In genomic region chr16:10663890-10664731, GRCm38 (mm10) we compare ENCODE assay signal across 13 mouse cellular contexts.
DNase-seq lines count a peak whose midpoint lies in the region; ATAC-seq and TF ChIP-seq lines count a peak whose summit lies in the region.
"Had no signal": no experiment of that assay in that cellular context is flagged by ENCODE, and none has a peak within 500 bp of the region (broad histone marks: within the 10 kb centered on the region; RNA-seq: fewer than 3 reads in every experiment).

No protein-coding gene starts in this region.

- H3K27me3 ChIP-seq in intestine, postnatal 0 days (replicated peaks; ENCODE audit: control insufficient read depth, insufficient read depth, low read length): no peaks in the 10 kb centered on the region
- H3K27me3 ChIP-seq in lung, postnatal 0 days (replicated peaks; ENCODE audit: insufficient read depth, low read length): peaks cover 6% of the 10 kb centered on the region; the same call in 1 of the 2 replicates
- no peaks in the 10 kb centered on the region for H3K27me3 ChIP-seq in forebrain, embryonic 15.5 days
- H3K27me3 ChIP-seq: CH12.LX had no signal

- peak; percentile 58 for ATAC-seq in intestine, postnatal 0 days
- peak; percentile 79 for ATAC-seq in lung, postnatal 0 days
- ATAC-seq in forebrain, embryonic 15.5 days (replicated peaks): no peak
- ATAC-seq: hindbrain, embryonic 16.5 days had no signal

- H3K4me1 ChIP-seq in intestine, postnatal 0 days (replicated peaks; ENCODE audit: control insufficient read depth, insufficient read depth, low read length): peaks cover 7% of the 10 kb centered on the region; the same call in 1 of the 2 replicates
- H3K4me1 ChIP-seq in lung, postnatal 0 days (ENCODE audit: insufficient read depth, low read depth, low read length): peaks cover 32% of the 10 kb centered on the region
- H3K4me1 ChIP-seq in forebrain, embryonic 15.5 days: peaks cover 5% of the 10 kb centered on the region; the same call in 1 of the 2 replicates

- H3K9me3 ChIP-seq in intestine, postnatal 0 days (ENCODE audit: control insufficient read depth): no peaks in the 10 kb centered on the region
- no peaks in the 10 kb centered on the region for H3K9me3 ChIP-seq in lung, postnatal 0 days (ENCODE audit: low read length)
- no peaks in the 10 kb centered on the region for H3K9me3 ChIP-seq in forebrain, embryonic 15.5 days

- WGBS in intestine, postnatal 0 days: 46% methylated on average over 12 of the region's 12 CpGs
- WGBS in lung, postnatal 0 days: 43% methylated on average over 12 of the region's 12 CpGs
- WGBS in forebrain, embryonic 15.5 days: 84% methylated on average over 12 of the region's 12 CpGs

- TF ChIP-seq CTCF in layer of hippocampus, adult 2 months (conservative IDR thresholded peaks at IDR 0.05): no peak
- no peak for TF ChIP-seq CTCF in intestine, postnatal 0 days (IDR thresholded peaks at IDR 0.05; ENCODE audit: low read depth)
- TF ChIP-seq CTCF in lung, postnatal 0 days (IDR thresholded peaks at IDR 0.05): no peak
- TF ChIP-seq CTCF in gastrocnemius, adult 2 months (IDR thresholded peaks at IDR 0.05): no peak

- no peaks in the 10 kb centered on the region for H3K36me3 ChIP-seq in intestine, postnatal 0 days (ENCODE audit: control insufficient read depth, insufficient read depth)
- no peaks in the 10 kb centered on the region for H3K36me3 ChIP-seq in lung, postnatal 0 days (ENCODE audit: insufficient read depth, low read length)
- no peaks in the 10 kb centered on the region for H3K36me3 ChIP-seq in forebrain, embryonic 15.5 days

- no peak overlapping the region for H3K9ac ChIP-seq in intestine, postnatal 0 days (ENCODE audit: low read depth, low read length)
- no peak overlapping the region for H3K9ac ChIP-seq in lung, postnatal 0 days (replicated peaks; ENCODE audit: low read depth)
- H3K9ac ChIP-seq in forebrain, embryonic 15.5 days (replicated peaks): no peak overlapping the region

- peak; percentile 51; the same call in 1 of the 2 replicates for TF ChIP-seq EP300 in lung, postnatal 0 days (IDR thresholded peaks at IDR 0.05)

- H3K4me2 ChIP-seq in intestine, postnatal 0 days (replicated peaks; ENCODE audit: low read depth): no peak overlapping the region
- H3K4me2 ChIP-seq in lung, postnatal 0 days (replicated peaks; ENCODE audit: low read depth, low read length): no peak overlapping the region
- no peak overlapping the region for H3K4me2 ChIP-seq in forebrain, embryonic 15.5 days (replicated peaks)
- H3K4me2 ChIP-seq: midbrain, embryonic 11.5 days had no signal

- no peak for DNase-seq in layer of hippocampus, adult 2 months (ENCODE audit: low spot score in 2 of 2)
- no peak for DNase-seq in layer of hippocampus, postnatal 10 days (ENCODE audit: low spot score in 2 of 2)
- peak; percentile 52 for DNase-seq in NIH3T3 (ENCODE audit: low read depth)
- DNase-seq in lung, postnatal 0 days (ENCODE audit: low spot score): peak; percentile 90
- DNase-seq in cerebellum, postnatal 10 days: no peak
- DNase-seq in gastrocnemius, adult 2 months: no peak
- DNase-seq: adrenal gland, adult 2 months; retina, postnatal 1 day had no signal

- H3K27ac ChIP-seq in layer of hippocampus, adult 2 months: peak overlapping the region; percentile 76; the same call in 1 of the 2 replicates
- 0 out of 2 replicates have a peak overlapping the region, but pooled peaks have one; percentile 50 for H3K27ac ChIP-seq in intestine, postnatal 0 days (ENCODE audit: low read depth, low read length)
- H3K27ac ChIP-seq in lung, postnatal 0 days (ENCODE audit: low read length): peak overlapping the region; percentile 55
- H3K27ac ChIP-seq in forebrain, embryonic 15.5 days (replicated peaks): no peak overlapping the region
- H3K27ac ChIP-seq in gastrocnemius, adult 2 months: no peak overlapping the region

- intact Hi-C loops in gastrocnemius, adult 2 months (cut with DNase I): no loop called here

- H3K4me3 ChIP-seq in layer of hippocampus, adult 2 months: no peak overlapping the region
- H3K4me3 ChIP-seq in intestine, postnatal 0 days (ENCODE audit: low read depth, low read length): no peak overlapping the region
- H3K4me3 ChIP-seq in lung, postnatal 0 days (ENCODE audit: low read depth, low read length): no peak overlapping the region
- H3K4me3 ChIP-seq in forebrain, embryonic 15.5 days: no peak overlapping the region
- no peak overlapping the region for H3K4me3 ChIP-seq in gastrocnemius, adult 2 months

Comparison
In these comparisons a context has a peak if more than half of its experiments do, and no peak if none do; other contexts are left out.
1. DNase-seq: peak in NIH3T3 (single experiment) and lung, postnatal 0 days (single experiment); none in layer of hippocampus, adult 2 months (0 of 2), layer of hippocampus, postnatal 10 days (0 of 2), cerebellum, postnatal 10 days (0 of 2) and gastrocnemius, adult 2 months (single experiment).
2. H3K27ac ChIP-seq: peak in layer of hippocampus, adult 2 months (single experiment), intestine, postnatal 0 days (single experiment) and lung, postnatal 0 days (single experiment); none in forebrain, embryonic 15.5 days (single experiment) and gastrocnemius, adult 2 months (single experiment).